Mouse (Mus musculus) adrenal gland, postnatal 14 days (tissue): ENCODE results near the gene Adap1. TPM values are rescaled to one million over a fixed set of nuclear protein-coding genes. Genes with fewer than 3 reads are reported as not detected.
"Not testable (repeated sequence)": the region's sequence is repeated elsewhere in the genome, so short reads cannot be mapped to it uniquely, and the experiment has no call there.

Source experiments
- DNase-seq: peaks from one replicate; pipeline ENCODE4 v3.0.0; 2021; ENCODE audit warnings: mixed read lengths
- total RNA-seq: library from RNA; stranded (reverse); gene quantifications from 2 replicates; pipeline ENCODE4 v1.2.3, GENCODE M21; 2021

Gene Adap1
- total RNA-seq, 1 experiment from 2014 or later = 4.5 TPM

GRCm38 (mm10) chr5:139351134-139351533 lies 25.7 kb upstream of the Adap1 start, which contains the start of gene Cox19:
TSS of gene Cox19 (minus strand) at chr5:139351418.
- DNase-seq = no peak

GRCm38 (mm10) chr5:139349713-139350112 lies 24.3 kb upstream of the Adap1 start:
- no peak for DNase-seq

GRCm38 (mm10) chr5:139347225-139347624 lies 21.8 kb upstream of the Adap1 start:
- DNase-seq = no peak

- DNase-seq = no peak
Measured at GRCm38 (mm10) chr5:139345364-139345714, 19.9 kb upstream of the Adap1 start.

- peak; percentile 99 for DNase-seq
Measured at GRCm38 (mm10) chr5:139344687-139345363, 19.4 kb upstream of the Adap1 start.

- peak; percentile 91 for DNase-seq
Measured at GRCm38 (mm10) chr5:139344021-139344686, 18.7 kb upstream of the Adap1 start.

GRCm38 (mm10) chr5:139338891-139339290 lies 13.5 kb upstream of the Adap1 start:
- no peak for DNase-seq

GRCm38 (mm10) chr5:139338403-139338802 lies 13.0 kb upstream of the Adap1 start:
- no peak for DNase-seq

- no peak for DNase-seq
Measured at GRCm38 (mm10) chr5:139337826-139338370, 12.5 kb upstream of the Adap1 start.

GRCm38 (mm10) chr5:139335634-139336033 lies 10.2 kb upstream of the Adap1 start:
- no peak for DNase-seq

- DNase-seq = not testable (repeated sequence)
Measured at GRCm38 (mm10) chr5:139334394-139334793, 9.0 kb upstream of the Adap1 start.

GRCm38 (mm10) chr5:139333301-139334013 lies 8.0 kb upstream of the Adap1 start:
- peak; percentile 53 for DNase-seq

- DNase-seq = no peak
Measured at GRCm38 (mm10) chr5:139332590-139333272, 7.3 kb upstream of the Adap1 start.

GRCm38 (mm10) chr5:139331742-139332141 lies 6.3 kb upstream of the Adap1 start:
- peak; percentile 88 for DNase-seq

- no peak for DNase-seq
Measured at GRCm38 (mm10) chr5:139330766-139331165, 5.3 kb upstream of the Adap1 start.

GRCm38 (mm10) chr5:139327634-139328020 lies 2.2 kb upstream of the Adap1 start:
- no peak for DNase-seq

- peak; percentile 39 for DNase-seq
Measured at GRCm38 (mm10) chr5:139326986-139327633, 1.7 kb upstream of the Adap1 start.

- no peak for DNase-seq
Measured at GRCm38 (mm10) chr5:139326111-139326696, 782 bp upstream of the Adap1 start.

- DNase-seq = peak; percentile 43
Measured at GRCm38 (mm10) chr5:139324691-139325394, 579 bp downstream of the Adap1 start.

- peak; percentile 23 for DNase-seq
Measured at GRCm38 (mm10) chr5:139324045-139324491, 1.4 kb downstream of the Adap1 start.
